Mouse (Mus musculus) neural tube, embryonic 11.5 days (tissue): ENCODE results near the gene Sema7a. TPM values are rescaled to one million over a fixed set of nuclear protein-coding genes. Genes with fewer than 3 reads are reported as not detected.

Source experiments
- ATAC-seq: fragments of 200-750 bp; cut with Nextera tagmentation; 2 replicates; pipeline ENCODE4 v1.8.0; 2017; ENCODE audit warnings: moderate number of reproducible peaks, mild to moderate bottlenecking, moderate TSS enrichment, moderate library complexity; ENCODE audit not compliant: insufficient read depth, low FRiP score, low TSS enrichment
- DNase-seq: peaks from one replicate; pipeline ENCODE4 v3.0.0-alpha.2; 2015; ENCODE audit warnings: low spot score
- H3K27ac ChIP-seq: fragments of 300-500 bp; sonication (generic); 2 replicates; pipeline ENCODE4 v1.5.1; 2014; ENCODE audit warnings: low read depth, mild to moderate bottlenecking, low read length
- H3K27me3 ChIP-seq: fragments of 300-500 bp; sonication (generic); 2 replicates; pipeline ENCODE4 v1.6.1; 2014; ENCODE audit warnings: mild to moderate bottlenecking, low read length, mixed read lengths; ENCODE audit not compliant: control insufficient read depth, insufficient read depth
- H3K36me3 ChIP-seq: fragments of 300-500 bp; sonication (generic); 2 replicates; pipeline ENCODE4 v1.6.1; 2014; ENCODE audit warnings: mild to moderate bottlenecking, low read length, moderate library complexity, mixed read lengths; ENCODE audit not compliant: control insufficient read depth, insufficient read depth
- H3K4me1 ChIP-seq: fragments of 300-500 bp; sonication (generic); 2 replicates; pipeline ENCODE4 v1.6.1; 2014; ENCODE audit warnings: low read length, mixed read lengths; ENCODE audit not compliant: control insufficient read depth, insufficient read depth
- H3K4me2 ChIP-seq: fragments of 300-500 bp; sonication (generic); 2 replicates; pipeline ENCODE4 v1.6.1; 2014; ENCODE audit warnings: low read depth, mild to moderate bottlenecking, moderate library complexity
- H3K4me3 ChIP-seq: fragments of 300-500 bp; sonication (generic); 2 replicates; pipeline ENCODE4 v1.5.1; 2014; ENCODE audit warnings: low read depth, low read length
- H3K9ac ChIP-seq: fragments of 300-500 bp; sonication (generic); 2 replicates; pipeline ENCODE4 v1.6.1; 2014; ENCODE audit warnings: mild to moderate bottlenecking, low read length
- H3K9me3 ChIP-seq: fragments of 300-500 bp; sonication (generic); 2 replicates; pipeline ENCODE4 v1.6.1; 2016; ENCODE audit warnings: low read length; ENCODE audit not compliant: control insufficient read depth
- WGBS: fragments of 180-500 bp; shearing (Covaris S2); extraction: QIAGEN DNeasy Blood & Tissue Kit; methylation state at CpG from one replicate; pipeline ENCODE4 v1.1.7; 2014; 5-methylcytosine and 5-hydroxymethylcytosine counted together
- polyA plus RNA-seq: library from polyadenylated mRNA; unstranded; fragments of >200 nt; fragmentation: Nextera tagmentation; extraction: Ambion mirVana; gene quantifications from 2 replicates; pipeline ENCODE4 v1.2.1, GENCODE M21; 2014

The Sema7a gene
- polyA plus RNA-seq, 1 experiment from 2014 or later = 2.0 TPM

DNA sequence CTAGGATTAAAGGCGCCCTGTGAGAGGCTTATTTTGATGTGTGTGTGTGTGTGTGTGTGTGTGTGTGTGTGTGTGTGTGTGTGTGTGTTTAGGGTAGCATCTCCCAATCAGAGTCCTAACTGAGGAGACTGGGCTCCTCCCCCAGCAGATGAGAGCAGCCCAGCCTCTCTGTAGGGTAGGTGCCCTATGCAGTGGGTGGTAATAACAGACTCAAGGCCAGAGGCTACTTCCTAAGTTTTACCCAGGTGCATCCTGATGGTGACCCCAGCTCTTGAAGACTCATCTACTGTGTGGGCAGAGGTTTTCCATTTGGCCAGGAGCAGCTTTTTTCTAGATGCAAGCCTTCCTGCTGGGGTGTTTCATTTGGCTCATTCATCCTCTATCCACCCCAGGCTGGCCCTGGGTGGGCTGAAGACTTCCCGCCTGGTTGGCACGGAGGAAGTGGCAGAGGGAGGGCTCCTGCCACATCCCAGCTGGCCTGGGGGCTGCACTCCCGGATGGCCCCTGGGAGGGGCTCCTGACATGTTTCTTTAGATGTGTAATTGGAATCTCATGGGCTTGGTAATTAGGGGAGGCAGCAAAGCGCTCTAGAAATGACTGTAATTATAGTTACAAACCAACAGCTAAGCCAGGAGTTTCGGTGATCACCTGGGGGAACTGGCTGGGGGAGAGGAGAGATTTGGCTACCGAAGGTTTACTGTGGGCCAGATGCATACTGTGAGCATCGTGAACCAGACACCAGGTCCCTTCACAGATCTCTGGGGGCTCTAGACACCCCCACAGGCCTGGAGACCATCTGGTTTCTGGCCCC is 53.1 kb downstream of the Sema7a start:
- peaks cover 9% of the 10 kb centered on the region for H3K27me3 ChIP-seq
- 51% methylated on average over 8 of the region's 8 CpGs for WGBS
- H3K9me3 ChIP-seq = no peaks in the 10 kb centered on the region
- H3K4me2 ChIP-seq = no peak overlapping the region
- H3K9ac ChIP-seq = no peak overlapping the region
- ATAC-seq (no peak), DNase-seq (no peak)
- peaks cover 4% of the 10 kb centered on the region; the same call in 1 of the 2 replicates for H3K4me1 ChIP-seq
- no peaks in the 10 kb centered on the region for H3K36me3 ChIP-seq
- H3K4me3 ChIP-seq = no peak overlapping the region
- H3K27ac ChIP-seq = no peak overlapping the region

DNA sequence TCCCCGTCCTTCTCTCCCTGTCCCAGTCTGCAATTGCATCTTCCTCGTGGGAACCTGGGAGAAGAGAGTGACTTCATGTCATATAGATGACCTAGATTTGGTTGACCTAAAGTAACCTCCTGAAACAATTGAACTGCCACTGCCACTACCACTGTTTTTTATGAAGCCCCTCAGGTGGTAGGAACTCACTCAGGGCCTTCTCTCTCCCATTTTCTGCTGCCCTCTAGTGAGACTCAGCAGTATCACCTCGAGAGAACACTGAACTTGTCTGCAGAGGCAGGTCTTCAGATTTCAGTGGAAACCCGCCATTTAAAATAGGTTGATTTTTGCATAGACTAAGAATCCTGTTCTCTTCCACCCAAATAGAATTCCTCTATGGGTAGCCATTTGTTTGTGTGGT is 55.4 kb downstream of the Sema7a start:
- ATAC-seq (no peak), DNase-seq (peak; percentile 44)
- H3K27me3 ChIP-seq = peaks cover 9% of the 10 kb centered on the region
- no peaks in the 10 kb centered on the region for H3K9me3 ChIP-seq
- WGBS = 41% methylated on average over 4 of the region's 4 CpGs
- H3K27ac ChIP-seq = no peak overlapping the region
- no peaks in the 10 kb centered on the region for H3K36me3 ChIP-seq
- H3K9ac ChIP-seq = no peak overlapping the region
- H3K4me1 ChIP-seq = peaks cover 4% of the 10 kb centered on the region; the same call in 1 of the 2 replicates
- no peak overlapping the region for H3K4me3 ChIP-seq
- H3K4me2 ChIP-seq = no peak overlapping the region

DNA sequence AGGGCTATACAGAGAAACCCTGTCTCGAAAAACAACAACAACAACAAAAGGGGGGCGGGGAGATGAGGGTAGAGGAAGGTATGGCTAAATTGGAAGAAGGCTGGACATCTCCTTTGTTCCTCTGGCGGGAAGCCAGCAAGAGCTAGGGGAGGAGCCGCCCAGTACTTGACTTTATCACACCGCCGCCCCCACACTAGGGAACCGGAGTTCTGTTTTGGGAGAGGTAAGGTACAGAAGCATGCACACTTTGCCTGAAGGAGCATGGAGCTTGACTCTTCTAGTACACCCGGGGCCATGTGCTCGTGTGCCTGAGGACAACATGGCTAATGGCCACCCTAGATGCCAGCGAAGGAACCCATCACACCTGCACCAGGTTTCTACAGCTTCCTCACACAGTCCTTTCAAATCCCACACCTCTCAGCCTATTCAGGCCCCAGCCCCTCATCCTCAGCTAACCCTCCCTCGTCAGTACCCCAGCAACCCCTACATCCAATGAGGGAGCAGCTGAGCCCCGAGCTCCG is 57.7 kb downstream of the Sema7a start:
- Histone ChIP-seq H3K27me3 (peaks cover 9% of the 10 kb centered on the region), H3K4me2 (peak overlapping the region; percentile 44), H3K36me3 (no peaks in the 10 kb centered on the region), H3K4me3 (peak overlapping the region; percentile 19; the same call in 1 of the 2 replicates), H3K9me3 (no peaks in the 10 kb centered on the region), H3K27ac (no peak overlapping the region), H3K9ac (0 out of 2 replicates have a peak overlapping the region, but pooled peaks have one; percentile 29), H3K4me1 (peaks cover 4% of the 10 kb centered on the region; the same call in 1 of the 2 replicates)
- DNase-seq (no peak), ATAC-seq (no peak; the same call in 1 of the 2 replicates)
- 11% methylated on average over 13 of the region's 13 CpGs for WGBS

DNA sequence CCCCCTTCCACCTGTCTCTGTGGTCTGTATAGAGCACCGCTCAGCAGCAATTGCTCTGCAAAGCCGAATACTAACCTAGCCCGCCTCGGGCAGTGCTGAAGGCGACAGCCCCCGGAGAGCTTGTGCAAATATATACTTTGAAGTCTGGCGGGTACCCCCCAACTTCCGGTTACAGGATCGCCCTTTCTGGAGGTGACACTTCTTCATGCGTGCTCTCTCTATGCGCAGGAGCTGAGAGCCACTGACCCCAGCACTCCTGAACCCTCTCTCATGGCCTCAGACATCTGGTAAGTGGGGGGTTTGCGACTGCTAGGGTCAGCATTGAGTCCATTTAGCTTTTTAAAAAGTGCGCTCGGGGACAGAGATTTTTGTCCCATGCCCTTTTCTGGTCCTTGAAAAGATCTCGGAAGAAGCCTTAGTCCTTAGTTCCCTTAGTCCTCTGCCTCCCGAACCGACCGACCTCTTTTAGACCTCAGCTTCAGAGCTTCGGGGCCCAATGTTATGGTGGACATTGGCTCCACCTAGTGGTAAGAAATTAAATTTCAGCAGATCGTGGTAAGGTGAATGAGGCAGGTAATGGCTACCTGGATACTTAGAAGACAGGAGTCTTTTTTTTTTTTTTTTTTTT is 58.2 kb downstream of the Sema7a start:
- Histone ChIP-seq H3K36me3 (no peaks in the 10 kb centered on the region), H3K4me2 (peak overlapping the region; percentile 44), H3K27ac (no peak overlapping the region), H3K9me3 (no peaks in the 10 kb centered on the region), H3K4me1 (peaks cover 4% of the 10 kb centered on the region; the same call in 1 of the 2 replicates), H3K4me3 (peak overlapping the region; percentile 19), H3K9ac (0 out of 2 replicates have a peak overlapping the region, but pooled peaks have one; percentile 29), H3K27me3 (peaks cover 9% of the 10 kb centered on the region)
- peak; percentile 75; the same call in 1 of the 2 replicates for ATAC-seq
- 0% methylated on average over 20 of the region's 20 CpGs for WGBS
- DNase-seq = peak; percentile 66

DNA sequence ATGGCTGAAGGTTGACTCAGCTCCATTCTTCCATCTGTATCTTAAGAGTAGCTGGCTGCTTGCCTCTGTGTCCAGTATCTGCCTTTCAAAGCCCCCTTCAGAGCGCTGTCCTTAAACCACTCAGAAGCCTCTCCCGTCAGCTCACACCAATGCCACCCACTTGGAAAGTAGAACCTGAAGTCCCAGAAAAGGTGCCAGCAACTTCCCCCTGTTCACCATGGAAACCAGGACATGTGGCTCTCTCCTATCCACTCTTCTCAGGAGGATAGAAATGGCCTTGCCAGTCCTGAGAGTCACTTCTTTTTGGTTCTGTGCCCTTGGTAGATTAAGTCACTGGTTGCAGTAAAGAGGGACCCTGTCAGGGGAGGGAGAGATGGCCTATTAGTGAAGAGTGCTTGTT is 58.8 kb downstream of the Sema7a start:
- no peak for DNase-seq
- ATAC-seq = no peak
- Histone ChIP-seq H3K27ac (no peak overlapping the region), H3K4me3 (no peak overlapping the region), H3K4me2 (no peak overlapping the region), H3K4me1 (peaks cover 4% of the 10 kb centered on the region; the same call in 1 of the 2 replicates), H3K9me3 (no peaks in the 10 kb centered on the region), H3K27me3 (peaks cover 9% of the 10 kb centered on the region), H3K9ac (no peak overlapping the region), H3K36me3 (no peaks in the 10 kb centered on the region)
- 57% methylated on average over 2 of the region's 2 CpGs for WGBS

DNA sequence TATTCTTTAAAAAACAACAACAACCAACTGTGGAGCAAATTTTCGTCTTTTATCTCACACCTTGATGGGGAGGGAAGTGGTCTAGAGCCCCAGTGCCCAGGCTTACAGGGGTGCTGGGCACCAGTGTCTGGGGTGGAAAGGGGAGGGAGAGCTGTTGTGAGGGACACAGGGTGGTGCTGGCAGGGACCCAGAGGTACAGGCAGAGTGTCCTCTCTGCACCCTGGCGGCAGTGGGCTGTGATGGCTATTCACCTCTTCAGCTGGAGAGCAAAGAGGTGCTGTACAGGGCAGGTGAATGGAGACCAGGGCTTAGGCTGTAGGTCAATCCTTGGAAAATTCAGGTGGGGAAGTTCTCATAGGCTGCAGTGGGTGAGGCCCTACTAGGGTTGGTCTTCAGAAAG is 59.8 kb downstream of the Sema7a start:
- no peak overlapping the region for H3K9ac ChIP-seq
- no peak overlapping the region for H3K27ac ChIP-seq
- no peak overlapping the region for H3K4me3 ChIP-seq
- H3K4me1 ChIP-seq = peaks cover 4% of the 10 kb centered on the region; the same call in 1 of the 2 replicates
- ATAC-seq (no peak), DNase-seq (no peak)
- no peaks in the 10 kb centered on the region for H3K36me3 ChIP-seq
- no peaks in the 10 kb centered on the region for H3K9me3 ChIP-seq
- H3K27me3 ChIP-seq = peaks cover 9% of the 10 kb centered on the region
- H3K4me2 ChIP-seq = no peak overlapping the region
- WGBS = 50% methylated on average over 2 of the region's 2 CpGs

DNA sequence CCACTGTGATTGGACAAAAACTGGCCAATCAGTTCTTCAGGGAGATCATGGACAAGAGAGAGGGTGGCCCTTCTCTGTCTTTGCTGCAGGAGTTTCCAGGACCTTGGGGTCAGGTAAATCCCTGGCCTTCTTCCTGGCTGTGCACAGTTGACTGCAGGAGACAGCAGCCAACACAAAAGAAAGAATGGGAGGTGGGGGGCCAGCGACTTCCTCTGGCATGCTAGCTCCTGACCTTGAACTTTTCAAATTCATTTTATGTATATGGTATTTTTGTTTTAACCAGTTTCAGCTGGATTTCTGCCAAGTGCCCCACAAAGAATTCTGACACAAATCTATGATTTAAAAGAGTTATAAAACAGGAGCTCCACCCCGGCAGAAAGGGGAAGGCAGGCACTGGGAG is 63.4 kb downstream of the Sema7a start:
- 28% methylated on average over 2 of the region's 2 CpGs for WGBS
- no peak for ATAC-seq
- H3K4me2 ChIP-seq = no peak overlapping the region

DNA sequence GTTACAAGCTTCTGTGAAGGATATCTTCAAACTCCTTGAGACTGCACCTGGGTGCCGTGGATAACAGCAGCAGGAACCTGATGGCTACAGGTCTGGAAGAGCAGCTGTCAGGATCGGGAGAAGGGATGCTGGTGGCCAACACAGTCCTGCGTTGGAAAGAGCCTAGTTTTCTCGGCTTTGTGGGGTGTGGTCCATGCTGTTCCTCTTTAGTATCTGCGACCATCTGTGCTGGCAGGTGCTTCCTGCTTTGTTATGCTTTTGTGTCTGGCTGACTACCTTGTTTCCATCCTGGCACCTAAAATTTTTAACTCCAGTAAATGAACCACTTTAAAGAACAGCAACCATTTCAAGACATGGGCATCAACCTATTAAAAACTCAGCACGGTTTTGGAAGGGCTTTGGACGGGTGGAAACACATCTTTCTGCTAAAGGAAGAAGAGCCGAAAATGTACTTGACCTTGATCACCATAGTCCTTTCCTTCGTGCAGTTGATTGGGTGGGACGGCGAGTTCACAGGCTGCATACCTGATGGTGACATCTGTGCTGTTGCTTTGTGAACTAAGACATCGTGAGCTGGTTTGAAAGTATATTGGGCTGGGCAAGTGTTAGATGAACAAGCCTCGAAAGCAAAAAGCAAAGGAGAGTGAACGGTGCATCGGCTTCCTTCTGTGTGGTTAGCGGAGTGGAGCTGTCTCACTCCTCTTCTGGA is 66.0 kb downstream of the Sema7a start, which contains the start of gene Cyp11a1:
Gene Cyp11a1 (plus strand): TSS at position 659 of the 709 bp plus-strand sequence.
- no peaks in the 10 kb centered on the region for H3K9me3 ChIP-seq
- WGBS = 87% methylated on average over 16 of the region's 16 CpGs

More for the DNA sequence above, 63.4 kb downstream of the Sema7a start:
- H3K4me1 ChIP-seq = no peaks in the 10 kb centered on the region
- H3K9ac ChIP-seq = no peak overlapping the region
- no peak overlapping the region for H3K27ac ChIP-seq
- DNase-seq = no peak
- H3K9me3 ChIP-seq = no peaks in the 10 kb centered on the region
- no peaks in the 10 kb centered on the region for H3K36me3 ChIP-seq
- no peak overlapping the region for H3K4me3 ChIP-seq
- H3K27me3 ChIP-seq = no peaks in the 10 kb centered on the region

More for the DNA sequence above, 66.0 kb downstream of the Sema7a start, which contains the start of gene Cyp11a1:
- H3K4me1 ChIP-seq = no peaks in the 10 kb centered on the region
- H3K27ac ChIP-seq = no peak within 1 kb of the TSS
- DNase-seq (no peak), ATAC-seq (no peak)
- H3K9ac ChIP-seq = no peak within 1 kb of the TSS
- H3K27me3 ChIP-seq = no peaks in the 10 kb centered on the region
- no peak within 1 kb of the TSS for H3K4me2 ChIP-seq
- no peaks in the 10 kb centered on the region for H3K36me3 ChIP-seq
- no peak within 1 kb of the TSS for H3K4me3 ChIP-seq
